Mouse (Mus musculus) limb, embryonic 10.5 days (tissue): ENCODE measurements around the gene Nrg3. TPM values are rescaled to one million over a fixed set of nuclear protein-coding genes. Genes with fewer than 3 reads are reported as not detected.

ENCODE experiments used
- DNase-seq: peaks from one replicate; pipeline ENCODE4 v3.0.0-alpha.2; 2017; ENCODE audit warnings: low spot score
- H3K27ac ChIP-seq: fragments of 300-500 bp; sonication (generic); 2 replicates; pipeline ENCODE4 v1.5.1; 2016; ENCODE audit warnings: mild to moderate bottlenecking
- H3K27me3 ChIP-seq: fragments of 300-500 bp; sonication (generic); 2 replicates; pipeline ENCODE4 v1.6.1; 2016; ENCODE audit warnings: low read depth, mild to moderate bottlenecking; ENCODE audit not compliant: poor library complexity, severe bottlenecking
- H3K36me3 ChIP-seq: fragments of 300-500 bp; sonication (generic); 2 replicates; pipeline ENCODE4 v1.6.1; 2016; ENCODE audit warnings: mild to moderate bottlenecking, moderate library complexity
- H3K4me1 ChIP-seq: fragments of 300-500 bp; sonication (generic); 2 replicates; pipeline ENCODE4 v1.6.1; 2016
- H3K4me3 ChIP-seq: fragments of 300-500 bp; sonication (generic); 2 replicates; pipeline ENCODE4 v1.5.1; 2016; ENCODE audit warnings: mild to moderate bottlenecking, moderate library complexity
- H3K9me3 ChIP-seq: fragments of 300-500 bp; sonication (generic); replicated peaks from 2 replicates; pipeline ENCODE4 v1.6.1; 2016; ENCODE audit warnings: mild to moderate bottlenecking
- WGBS: fragments of 180-500 bp; shearing (Covaris S2); methylation state at CpG from one replicate; pipeline ENCODE4 v1.1.7; 2016; 5-methylcytosine and 5-hydroxymethylcytosine counted together
- polyA plus RNA-seq: library from polyadenylated mRNA; unstranded; fragments of >200 nt; fragmentation: Nextera tagmentation; extraction: Ambion mirVana; gene quantifications from 2 replicates; pipeline ENCODE4 v1.2.1, GENCODE M21; 2016

The Nrg3 gene
- polyA plus RNA-seq, 1 experiment from 2014 or later: not detected

DNA sequence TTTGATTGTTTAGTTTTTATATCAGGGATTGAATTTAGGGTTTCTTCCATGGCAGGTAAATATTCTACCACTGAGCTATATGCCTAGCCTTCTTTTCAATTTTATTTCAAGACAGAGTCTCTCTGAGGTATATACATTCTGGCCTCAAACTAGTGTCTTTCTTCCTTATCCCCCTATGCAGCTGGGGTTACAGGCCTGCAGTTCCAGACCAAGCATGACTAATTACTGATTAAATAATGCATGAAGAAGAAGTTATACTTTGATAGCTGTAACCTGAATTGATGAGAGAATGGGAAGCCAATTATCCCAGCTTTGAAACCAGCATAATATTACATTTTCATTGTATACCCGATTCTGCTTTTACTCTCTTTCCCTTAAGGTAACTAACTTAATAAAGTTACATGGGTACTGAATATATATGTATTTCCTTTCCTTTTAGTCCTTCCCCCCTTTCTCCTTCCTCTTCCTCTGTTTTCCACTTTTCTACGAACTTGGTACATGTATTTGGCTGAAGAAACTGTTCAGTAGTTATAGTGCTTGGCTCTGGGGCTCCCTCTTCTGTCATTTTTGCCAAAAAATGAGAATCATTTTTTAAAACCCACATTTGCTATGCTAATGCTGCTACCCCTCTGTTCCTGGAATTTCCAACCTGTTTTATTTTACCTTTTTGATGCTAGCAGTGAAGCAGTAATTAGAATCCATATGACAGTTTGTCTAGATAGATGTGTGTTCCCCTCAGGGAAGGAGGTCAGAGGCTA, 843.8 kb downstream of the Nrg3 start:
- H3K27ac ChIP-seq: no peak overlapping the region
- 84% methylated on average over 2 of the region's 2 CpGs for WGBS

DNA sequence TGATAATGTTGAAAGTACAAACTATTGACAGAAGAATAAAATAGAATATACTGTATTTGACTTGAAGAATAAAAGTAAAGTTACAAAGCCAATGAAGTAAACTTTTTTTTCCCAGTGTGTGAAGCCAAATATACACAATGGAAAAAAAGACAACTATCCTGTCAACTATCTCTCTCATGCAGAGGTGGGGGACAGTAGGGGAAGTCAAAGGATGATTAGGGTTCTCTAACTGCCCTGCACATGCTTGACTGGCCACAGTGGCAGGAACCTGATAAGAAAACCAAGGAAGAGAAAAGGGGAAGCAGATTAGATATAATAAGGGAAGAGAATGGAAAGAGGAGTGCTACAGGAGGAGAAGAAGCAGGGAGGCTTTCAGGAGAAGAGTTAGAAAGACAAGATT, 855.9 kb downstream of the Nrg3 start:
- Histone ChIP-seq H3K36me3 (no peaks in the 10 kb centered on the region), H3K9me3 (no peaks in the 10 kb centered on the region), H3K4me1 (no peaks in the 10 kb centered on the region), H3K4me3 (no peak overlapping the region), H3K27ac (no peak overlapping the region), H3K27me3 (no peaks in the 10 kb centered on the region)
- no peak for DNase-seq

More for the DNA sequence above, 843.8 kb downstream of the Nrg3 start:
- H3K4me1 ChIP-seq: no peaks in the 10 kb centered on the region
- no peaks in the 10 kb centered on the region for H3K27me3 ChIP-seq
- no peak overlapping the region for H3K4me3 ChIP-seq
- no peaks in the 10 kb centered on the region for H3K9me3 ChIP-seq
- no peaks in the 10 kb centered on the region for H3K36me3 ChIP-seq
- DNase-seq: no peak

DNA sequence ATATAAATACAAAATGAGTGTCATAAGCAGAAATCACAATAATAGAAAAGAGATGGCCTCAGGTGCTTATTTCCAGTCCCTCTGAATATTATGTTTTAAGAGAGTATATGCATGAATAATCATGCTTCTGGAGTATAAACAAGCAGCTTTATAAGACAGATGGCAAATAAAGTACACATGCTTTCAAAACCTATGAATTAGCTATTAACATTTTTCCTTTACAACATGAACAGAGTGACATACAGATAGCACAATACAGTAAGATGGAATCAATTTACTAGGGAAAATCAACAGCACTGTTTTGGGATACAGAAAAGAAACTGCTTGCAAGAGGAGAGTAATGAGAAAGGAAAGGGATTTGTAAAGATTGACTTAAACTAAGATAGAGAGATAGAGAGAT, 875.2 kb downstream of the Nrg3 start:
- Histone ChIP-seq H3K36me3 (no peaks in the 10 kb centered on the region), H3K4me3 (no peak overlapping the region), H3K27me3 (no peaks in the 10 kb centered on the region), H3K4me1 (no peaks in the 10 kb centered on the region), H3K27ac (no peak overlapping the region), H3K9me3 (no peaks in the 10 kb centered on the region)
- no peak for DNase-seq

DNA sequence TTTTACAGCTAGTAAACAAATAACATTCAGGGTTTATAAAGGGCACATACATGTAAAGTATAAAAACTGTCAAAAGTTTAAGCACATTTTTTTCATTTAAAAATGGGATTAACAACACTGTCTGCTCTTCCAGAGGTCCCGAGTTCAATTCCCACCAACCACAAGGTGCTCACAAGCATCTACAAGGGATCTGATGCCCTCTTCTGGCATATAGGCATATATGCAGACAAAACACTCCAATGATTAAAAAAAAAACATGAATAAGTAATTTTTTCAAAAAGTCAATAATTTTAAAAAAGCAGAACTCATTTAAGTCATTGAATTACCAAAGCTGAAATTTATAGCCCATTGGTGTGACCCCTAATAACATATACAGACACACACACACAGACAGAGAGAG, 878.6 kb downstream of the Nrg3 start:
- no peaks in the 10 kb centered on the region for H3K36me3 ChIP-seq
- H3K27ac ChIP-seq: no peak overlapping the region
- WGBS: 89% methylated on average over 1 of the region's 1 CpGs

DNA sequence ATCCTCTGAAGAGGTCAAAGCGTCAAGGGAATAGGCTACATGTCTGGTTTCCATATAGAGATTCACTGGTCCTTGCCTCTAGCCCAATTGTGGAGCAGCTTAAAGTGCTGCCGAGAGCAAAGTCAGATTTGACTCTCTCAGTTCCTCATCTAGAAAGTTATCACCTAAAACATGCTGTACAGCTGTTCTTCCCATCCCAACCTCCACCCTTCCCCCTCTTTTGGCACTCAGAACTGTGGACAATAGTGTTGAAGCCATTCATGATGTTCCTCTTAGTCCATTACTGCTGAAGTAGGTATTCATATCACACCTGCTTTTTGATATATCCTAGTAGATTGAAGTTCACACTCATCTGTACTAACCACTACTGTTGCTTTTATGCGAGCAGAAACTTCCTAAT, 896.1 kb downstream of the Nrg3 start:
- WGBS: 95% methylated on average over 3 of the region's 3 CpGs
- no peak overlapping the region for H3K4me3 ChIP-seq
- no peak for DNase-seq
- H3K27me3 ChIP-seq: no peaks in the 10 kb centered on the region
- no peaks in the 10 kb centered on the region for H3K4me1 ChIP-seq
- no peaks in the 10 kb centered on the region for H3K36me3 ChIP-seq
- H3K9me3 ChIP-seq: no peaks in the 10 kb centered on the region
- no peak overlapping the region for H3K27ac ChIP-seq

More for the DNA sequence above, 878.6 kb downstream of the Nrg3 start:
- H3K9me3 ChIP-seq: no peaks in the 10 kb centered on the region
- no peaks in the 10 kb centered on the region for H3K4me1 ChIP-seq
- no peak overlapping the region for H3K4me3 ChIP-seq
- no peak for DNase-seq
- no peaks in the 10 kb centered on the region for H3K27me3 ChIP-seq

DNA sequence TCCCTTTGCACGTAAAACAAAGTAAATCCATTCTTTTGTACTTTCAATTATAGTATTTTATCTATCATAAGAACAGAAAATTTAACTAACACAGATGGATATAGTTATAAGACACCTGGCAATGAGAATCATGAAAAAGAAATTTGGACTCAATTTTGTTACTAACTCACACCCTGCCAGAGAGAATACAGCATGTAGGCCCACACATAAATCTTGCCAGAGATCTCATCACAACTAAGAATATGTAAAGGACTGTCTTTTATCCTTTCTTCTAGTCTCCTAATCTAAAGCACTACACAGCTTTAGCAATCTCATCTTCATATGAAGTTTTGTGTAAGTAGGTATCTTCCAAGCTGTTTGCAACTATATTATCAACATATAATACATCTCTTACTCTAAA, 904.7 kb downstream of the Nrg3 start:
- Histone ChIP-seq H3K36me3 (no peaks in the 10 kb centered on the region), H3K4me3 (no peak overlapping the region), H3K4me1 (no peaks in the 10 kb centered on the region), H3K27me3 (no peaks in the 10 kb centered on the region), H3K9me3 (no peaks in the 10 kb centered on the region), H3K27ac (no peak overlapping the region)
- DNase-seq: no peak
- 93% methylated on average over 1 of the region's 1 CpGs for WGBS

DNA sequence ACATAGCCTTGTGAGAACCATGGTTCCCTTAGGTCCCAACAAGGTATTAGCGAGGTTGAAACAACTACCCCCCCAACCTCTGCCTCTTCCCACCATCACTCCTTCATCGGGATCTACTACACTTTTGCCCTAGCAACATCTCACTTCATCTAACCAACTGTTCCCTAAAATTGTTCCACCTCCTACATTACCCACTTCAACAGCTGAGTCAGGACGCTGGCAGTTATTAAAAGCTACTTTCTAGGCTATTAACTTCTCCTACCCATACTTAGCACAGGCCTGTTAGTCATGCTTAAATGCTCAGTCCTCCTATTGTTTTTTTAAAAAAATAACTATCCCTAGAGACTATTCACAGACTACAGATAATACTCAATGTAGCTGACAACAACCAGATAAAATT, 906.7 kb downstream of the Nrg3 start:
- 89% methylated on average over 3 of the region's 3 CpGs for WGBS

DNA sequence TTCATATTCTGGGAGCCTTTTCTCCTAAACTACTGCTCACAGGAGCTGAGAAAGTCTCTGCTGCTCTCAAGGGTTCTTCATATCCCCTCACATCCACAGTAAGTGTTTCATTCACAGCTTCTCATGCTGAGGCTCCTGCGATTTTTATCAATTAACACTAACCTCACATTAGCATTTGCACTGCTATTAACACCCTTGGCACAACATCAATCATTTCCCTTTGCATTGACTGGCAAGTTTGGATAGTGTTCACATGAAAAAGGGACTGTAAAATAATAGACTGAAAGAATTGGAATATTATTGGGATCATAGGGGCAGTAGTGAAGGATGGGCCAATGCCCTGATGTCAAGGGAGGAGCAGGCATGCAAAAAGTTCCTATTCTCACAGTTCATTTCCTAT, 918.3 kb downstream of the Nrg3 start:
- Histone ChIP-seq H3K4me1 (no peaks in the 10 kb centered on the region), H3K4me3 (no peak overlapping the region), H3K36me3 (no peaks in the 10 kb centered on the region), H3K27me3 (no peaks in the 10 kb centered on the region), H3K27ac (no peak overlapping the region), H3K9me3 (no peaks in the 10 kb centered on the region)
- DNase-seq: no peak
- WGBS: 67% methylated on average over 1 of the region's 1 CpGs

More for the DNA sequence above, 906.7 kb downstream of the Nrg3 start:
- Histone ChIP-seq H3K4me3 (no peak overlapping the region), H3K27me3 (no peaks in the 10 kb centered on the region), H3K36me3 (no peaks in the 10 kb centered on the region), H3K4me1 (no peaks in the 10 kb centered on the region), H3K27ac (no peak overlapping the region), H3K9me3 (no peaks in the 10 kb centered on the region)
- DNase-seq: no peak

DNA sequence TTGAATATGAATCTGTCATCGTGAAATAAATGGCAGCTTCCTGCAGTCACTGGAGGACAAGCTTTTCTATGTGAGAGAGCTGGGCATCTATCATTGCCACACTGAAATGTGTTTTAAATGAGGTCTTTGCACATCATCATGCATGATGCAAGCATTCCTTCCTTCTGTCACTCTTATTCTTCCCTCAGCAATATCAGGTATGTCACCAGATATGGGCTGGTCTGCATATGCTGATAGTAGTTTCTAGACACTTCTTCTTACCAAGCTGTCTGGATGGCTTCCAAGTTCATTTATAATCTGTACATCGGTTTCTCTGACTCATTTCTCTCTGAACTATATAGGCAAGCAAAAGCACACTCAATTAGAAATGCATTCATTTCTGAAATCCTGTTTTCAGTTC, 925.6 kb downstream of the Nrg3 start:
- no peak for DNase-seq
- no peaks in the 10 kb centered on the region for H3K36me3 ChIP-seq
- 85% methylated on average over 2 of the region's 2 CpGs for WGBS
- H3K4me1 ChIP-seq: no peaks in the 10 kb centered on the region
- H3K9me3 ChIP-seq: no peaks in the 10 kb centered on the region
- no peak overlapping the region for H3K27ac ChIP-seq
- no peaks in the 10 kb centered on the region for H3K27me3 ChIP-seq
- H3K4me3 ChIP-seq: no peak overlapping the region

DNA sequence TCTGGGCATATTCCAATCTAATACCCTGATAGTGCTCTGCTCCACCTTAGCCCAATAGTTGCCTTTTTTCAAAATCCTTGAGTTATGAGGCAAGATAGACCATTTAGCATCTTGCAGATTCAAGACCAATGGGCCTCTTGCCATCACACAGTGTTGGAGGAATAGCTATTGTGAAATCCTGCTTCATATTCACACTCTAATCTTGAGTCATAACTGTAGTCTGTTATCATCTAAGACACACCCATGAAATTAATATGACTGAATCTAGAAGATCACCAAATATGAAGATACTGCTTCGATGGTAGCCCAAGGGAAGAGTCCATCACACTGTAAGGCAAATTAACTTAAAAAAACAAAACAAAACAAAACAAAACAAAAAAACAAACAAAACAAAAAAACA, 937.7 kb downstream of the Nrg3 start:
- Histone ChIP-seq H3K27ac (no peak overlapping the region), H3K9me3 (no peaks in the 10 kb centered on the region), H3K4me1 (no peaks in the 10 kb centered on the region), H3K4me3 (no peak overlapping the region), H3K27me3 (no peaks in the 10 kb centered on the region), H3K36me3 (no peaks in the 10 kb centered on the region)
- WGBS: 97% methylated on average over 1 of the region's 1 CpGs
- DNase-seq: no peak

DNA sequence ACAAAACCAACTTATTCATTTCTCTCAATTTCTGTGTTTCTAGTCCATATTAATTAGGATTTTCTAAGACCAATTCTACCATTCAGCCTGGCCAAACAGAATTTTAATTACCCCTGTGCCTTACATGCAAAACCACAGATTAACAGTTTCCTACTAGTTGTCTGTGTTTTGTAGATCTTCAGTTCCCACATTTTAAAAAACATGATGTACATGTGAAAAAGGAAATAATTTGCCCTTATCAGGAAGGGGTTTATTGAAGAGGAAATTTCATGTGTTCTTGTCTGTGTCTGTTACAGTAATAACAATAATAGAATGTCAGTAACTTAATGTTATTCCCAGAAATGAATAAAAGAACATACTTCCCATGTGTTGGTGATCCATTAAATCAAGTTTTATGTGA, 939.4 kb downstream of the Nrg3 start:
- H3K27me3 ChIP-seq: no peaks in the 10 kb centered on the region
- no peaks in the 10 kb centered on the region for H3K36me3 ChIP-seq
- H3K9me3 ChIP-seq: no peaks in the 10 kb centered on the region
- no peaks in the 10 kb centered on the region for H3K4me1 ChIP-seq
- DNase-seq: no peak
- no peak overlapping the region for H3K4me3 ChIP-seq
- no peak overlapping the region for H3K27ac ChIP-seq

DNA sequence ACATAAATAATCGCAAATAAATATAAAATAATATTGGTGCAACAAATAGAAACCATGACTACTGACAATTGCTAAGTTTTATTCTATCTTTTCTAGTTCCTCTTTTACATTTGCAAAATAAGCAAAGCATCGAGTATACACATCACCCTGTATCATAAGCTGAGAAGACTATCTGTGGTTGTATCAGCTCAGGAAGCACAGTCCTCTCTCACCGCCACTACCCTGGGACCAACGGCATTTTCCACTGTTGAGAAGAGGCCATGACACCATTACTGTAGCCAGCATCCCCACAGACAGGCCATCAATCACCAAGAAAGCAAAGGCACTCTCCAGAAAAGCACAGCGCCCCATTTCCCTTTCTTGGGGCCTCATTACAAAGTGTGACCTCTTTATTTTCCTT, 956.7 kb downstream of the Nrg3 start:
- no peak overlapping the region for H3K27ac ChIP-seq
- DNase-seq: no peak
- H3K27me3 ChIP-seq: no peaks in the 10 kb centered on the region
- 86% methylated on average over 5 of the region's 5 CpGs for WGBS
- H3K4me1 ChIP-seq: no peaks in the 10 kb centered on the region
- no peak overlapping the region for H3K4me3 ChIP-seq
- H3K9me3 ChIP-seq: no peaks in the 10 kb centered on the region
- no peaks in the 10 kb centered on the region for H3K36me3 ChIP-seq

DNA sequence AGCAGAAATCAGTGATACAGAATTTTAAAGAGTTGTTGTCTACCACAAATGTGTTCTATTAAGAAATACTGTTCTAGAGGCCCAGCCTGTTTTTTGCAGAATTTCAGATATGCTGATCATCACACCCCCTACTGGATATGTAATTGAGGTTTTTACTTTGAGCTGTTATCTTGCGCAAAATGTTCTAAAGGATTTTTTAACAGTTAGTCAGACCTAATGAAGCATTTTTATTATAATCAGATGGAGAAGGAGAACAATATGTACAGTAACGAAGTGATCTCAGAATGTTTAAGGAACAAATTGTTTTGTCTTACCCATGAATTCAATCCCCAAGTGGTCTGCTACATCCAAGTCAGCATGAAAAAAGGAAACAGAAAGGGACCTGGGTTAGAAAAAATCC, 963.9 kb downstream of the Nrg3 start:
- H3K4me3 ChIP-seq: no peak overlapping the region
- no peaks in the 10 kb centered on the region for H3K4me1 ChIP-seq
- H3K36me3 ChIP-seq: no peaks in the 10 kb centered on the region
- no peaks in the 10 kb centered on the region for H3K9me3 ChIP-seq
- H3K27ac ChIP-seq: no peak overlapping the region
- no peak for DNase-seq
- 93% methylated on average over 2 of the region's 2 CpGs for WGBS
- no peaks in the 10 kb centered on the region for H3K27me3 ChIP-seq

DNA sequence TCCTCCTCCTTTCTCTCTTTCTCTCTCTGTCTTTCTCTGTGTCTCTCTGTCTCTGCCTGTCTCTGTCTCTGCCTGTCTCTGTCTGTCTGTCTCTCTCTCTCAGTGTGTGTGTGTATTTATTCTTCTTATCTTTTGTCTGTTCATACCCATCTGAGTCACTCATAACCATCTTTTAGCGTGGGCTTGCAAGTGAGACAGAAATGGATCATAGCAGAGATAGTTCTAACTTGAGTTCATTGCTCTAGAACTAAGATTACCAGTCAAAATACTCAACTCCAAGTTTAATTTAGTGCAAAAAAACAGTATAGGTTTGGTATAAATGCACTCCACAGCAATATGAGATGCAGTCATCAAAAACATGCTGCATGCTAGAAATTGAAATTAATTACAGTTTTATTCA, 977.9 kb downstream of the Nrg3 start:
- no peak overlapping the region for H3K4me3 ChIP-seq
- H3K36me3 ChIP-seq: no peaks in the 10 kb centered on the region
- H3K9me3 ChIP-seq: no peaks in the 10 kb centered on the region
- 67% methylated on average over 1 of the region's 1 CpGs for WGBS
- no peaks in the 10 kb centered on the region for H3K27me3 ChIP-seq
- no peaks in the 10 kb centered on the region for H3K4me1 ChIP-seq
- H3K27ac ChIP-seq: no peak overlapping the region
- no peak for DNase-seq
